Mouse (Mus musculus) kidney, adult 2 months (tissue): Measurements from ENCODE around the gene Cep170b.

Experiments
- CTCF ChIP-seq: fragments of 200-500 bp; conservative IDR thresholded peaks from 2 replicates; pipeline ENCODE4 v1.5.1; 2011; ENCODE audit warnings: low read depth, mild to moderate bottlenecking, control low read depth, low read length, moderate library complexity, mixed read lengths; ENCODE audit not compliant: insufficient read depth, insufficient read length
- POLR2A ChIP-seq: fragments of 200-500 bp; IDR thresholded peaks from one replicate; pipeline ENCODE4 v1.6.1; 2011; ENCODE audit warnings: low read depth, low read length, control low read depth

DNA sequence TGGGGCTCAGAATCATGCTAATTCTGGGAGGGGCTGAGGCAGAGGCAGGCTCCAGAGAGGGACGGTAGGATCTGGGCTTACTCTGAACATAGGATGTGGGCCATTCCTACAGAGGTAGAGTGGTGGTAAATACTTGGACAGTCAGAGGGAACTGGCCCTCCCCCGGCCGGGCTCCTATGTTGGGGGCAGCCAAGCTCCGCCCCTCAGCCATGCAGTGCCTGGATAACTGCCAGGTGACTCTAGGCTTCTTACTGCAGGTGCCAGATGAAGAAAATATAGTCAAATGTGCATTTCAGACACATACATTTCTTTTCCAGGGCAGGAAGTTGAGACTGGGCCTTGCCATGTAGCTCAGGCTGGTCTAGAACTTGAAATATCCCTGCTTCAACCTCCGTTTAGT is 43.2 kb upstream of the Cep170b start:
- TF ChIP-seq CTCF (no peak), POLR2A (no peak)
